Mouse (Mus musculus): ENCODE measurements around the gene Spns3. TPM values are rescaled to one million over a fixed set of nuclear protein-coding genes. Genes with fewer than 3 reads are reported as not detected.
A peak's percentile ranks its signal among the peaks of the same experiment; 100 is the strongest.

Spns3 gene
- total and polyA plus RNA-seq, 3 experiments, result 5.2 to 12.7 TPM; not detected in 1

DNA sequence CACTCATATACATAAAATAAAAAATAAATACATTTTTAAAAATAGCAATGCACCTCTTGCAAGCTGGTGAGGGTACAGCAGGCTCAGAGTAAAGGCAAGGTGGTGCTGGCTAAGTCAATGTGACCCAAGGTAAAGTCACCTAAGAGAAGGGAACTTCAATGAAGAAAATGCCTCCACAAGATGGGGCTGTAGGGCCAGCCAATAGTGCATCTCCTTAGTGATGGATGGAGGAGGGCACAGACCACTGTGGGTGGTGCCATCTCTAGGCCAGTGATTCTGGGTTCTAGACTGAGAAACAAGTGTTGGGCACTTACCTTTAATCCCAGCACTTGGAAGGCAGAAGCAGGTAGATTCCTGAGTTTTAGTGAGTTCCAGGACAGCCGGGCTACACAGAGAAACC is 23.5 kb upstream of the Spns3 start:
- Histone ChIP-seq H3K79me2 (ENCODE audit: control insufficient read depth, insufficient read depth, low read length, poor library complexity) (no peaks in the 10 kb centered on the region), H3K9ac (ENCODE audit: control insufficient read depth, low read depth, low read length, poor library complexity, severe bottlenecking) (no peak overlapping the region), H3K4me1 (ENCODE audit: control insufficient read depth in 1 of 2, insufficient read depth in 2 of 2, low read length in 2 of 2) (peaks cover 0 to 2% of the 10 kb centered on the region in 2 experiments; a peak in 1 of 4 replicates), H3K27me3 (ENCODE audit: control insufficient read depth in 1 of 2, insufficient read depth in 2 of 2, low read length in 2 of 2) (no peaks in the 10 kb centered on the region), H3K27ac (ENCODE audit: control insufficient read depth, low read depth, low read length) (no peak overlapping the region), H3K4me3 (ENCODE audit: control insufficient read depth in 1 of 2, insufficient read depth in 1 of 2, low read depth in 2 of 2, low read length in 2 of 2) (no peak overlapping the region), H3K36me3 (ENCODE audit: control insufficient read depth in 1 of 2, insufficient read depth in 2 of 2, low read length in 2 of 2) (no peaks in the 10 kb centered on the region), H3K9me3 (replicated peaks; ENCODE audit: insufficient read depth, low read length) (no peaks in the 10 kb centered on the region)
- TF ChIP-seq E2F4 (IDR thresholded peaks at IDR 0.05; ENCODE audit: borderline replicate concordance, low read depth, low read length) (no peak), ZKSCAN1 (IDR thresholded peaks at IDR 0.05; ENCODE audit: low read depth, low read length) (no peak), SMC3 (IDR thresholded peaks at IDR 0.05; ENCODE audit: low read depth, low read length) (peak; percentile 83), CHD2 (IDR thresholded peaks at IDR 0.05; ENCODE audit: low read length) (no peak), ZMIZ1 (IDR thresholded peaks at IDR 0.05; ENCODE audit: low read depth, low read length) (no peak), GABPA (IDR thresholded peaks at IDR 0.05; ENCODE audit: low read depth, low read length) (no peak), POLR2A (IDR thresholded peaks at IDR 0.05; ENCODE audit: control insufficient read depth in 1 of 2, insufficient read depth in 1 of 2, low read depth in 1 of 2, low read length in 2 of 2, poor library complexity in 1 of 2) (no peak), MYB (IDR thresholded peaks at IDR 0.05; ENCODE audit: low read depth, low read length) (no peak), ZC3H11A (IDR thresholded peaks at IDR 0.05; ENCODE audit: low read depth, low read length) (peak; percentile 79), MXI1 (IDR thresholded peaks at IDR 0.05; ENCODE audit: low read depth, low read length) (no peak), USF2 (IDR thresholded peaks at IDR 0.05; ENCODE audit: borderline replicate concordance in 1 of 2, insufficient read depth in 1 of 2, low read depth in 1 of 2, low read length in 2 of 2) (no peak), CHD1 (IDR thresholded peaks at IDR 0.05; ENCODE audit: low read depth, low read length) (no peak), ETS1 (IDR thresholded peaks at IDR 0.05; ENCODE audit: low read depth, low read length) (no peak), TCF12 (IDR thresholded peaks at IDR 0.05; ENCODE audit: low read depth, low read length) (no peak), NRF1 (IDR thresholded peaks at IDR 0.05; ENCODE audit: insufficient read depth, low read depth, low read length, poor library complexity, severe bottlenecking) (no peak), POLR2AphosphoS5 (IDR thresholded peaks at IDR 0.05; ENCODE audit: borderline replicate concordance, low read depth, low read length) (no peak), KAT2A (conservative IDR thresholded peaks at IDR 0.05; ENCODE audit: low read depth, low read length) (no peak), MAX (IDR thresholded peaks at IDR 0.05; ENCODE audit: low read length) (no peak), NELFE (IDR thresholded peaks at IDR 0.05; ENCODE audit: low read depth, low read length) (no peak), SIN3A (IDR thresholded peaks at IDR 0.05; ENCODE audit: low read length) (peak; percentile 43; the same call in 1 of the 2 replicates), UBTF (IDR thresholded peaks at IDR 0.05; ENCODE audit: borderline replicate concordance, insufficient read depth, low read depth, low read length) (no peak), MEF2A (IDR thresholded peaks at IDR 0.05; ENCODE audit: extremely low read depth, insufficient replicate concordance, low read depth, low read length, poor library complexity, severe bottlenecking) (no peak), USF1 (IDR thresholded peaks at IDR 0.05; ENCODE audit: low read depth, low read length) (no peak), TAL1 (IDR thresholded peaks at IDR 0.05; ENCODE audit: low read length) (no peak), CTCF (IDR thresholded peaks at IDR 0.05 in 2 of 3, conservative IDR thresholded peaks at IDR 0.05 in 1 of 3; ENCODE audit: control insufficient read depth in 1 of 3, insufficient read depth in 1 of 3, low read depth in 2 of 3, low read length in 3 of 3, poor library complexity in 1 of 3, severe bottlenecking in 1 of 3) (peak; percentile 55 to 72 (median 56)), RCOR1 (IDR thresholded peaks at IDR 0.05; ENCODE audit: low read depth, low read length) (no peak), HCFC1 (IDR thresholded peaks at IDR 0.05; ENCODE audit: low read depth, low read length) (no peak), ZNF384 (IDR thresholded peaks at IDR 0.05; ENCODE audit: low read depth, low read length) (no peak), RAD21 (IDR thresholded peaks at IDR 0.05; ENCODE audit: low read depth, low read length) (peak; percentile 79), MAZ (IDR thresholded peaks at IDR 0.05; ENCODE audit: low read depth, low read length) (no peak), BHLHE40 (IDR thresholded peaks at IDR 0.05; ENCODE audit: borderline replicate concordance, low read depth, low read length) (no peak), GATA1 (IDR thresholded peaks at IDR 0.05; ENCODE audit: low read depth, low read length) (no peak)
- DNase-seq (ENCODE audit: low read depth, low spot score), result peak; percentile 73

Measured in MEL (cell line).